Mouse (Mus musculus) cerebellum, postnatal 4 days (tissue): ENCODE measurements around the gene Shmt2.

Experiments used
- DNase-seq, 2 experiments: peaks; one replicate each; pipeline ENCODE4 v3.0.0; 2022; ENCODE audit warnings: low spot score in 2 of 2, mixed read lengths in 1 of 2

Gene Shmt2

DNA sequence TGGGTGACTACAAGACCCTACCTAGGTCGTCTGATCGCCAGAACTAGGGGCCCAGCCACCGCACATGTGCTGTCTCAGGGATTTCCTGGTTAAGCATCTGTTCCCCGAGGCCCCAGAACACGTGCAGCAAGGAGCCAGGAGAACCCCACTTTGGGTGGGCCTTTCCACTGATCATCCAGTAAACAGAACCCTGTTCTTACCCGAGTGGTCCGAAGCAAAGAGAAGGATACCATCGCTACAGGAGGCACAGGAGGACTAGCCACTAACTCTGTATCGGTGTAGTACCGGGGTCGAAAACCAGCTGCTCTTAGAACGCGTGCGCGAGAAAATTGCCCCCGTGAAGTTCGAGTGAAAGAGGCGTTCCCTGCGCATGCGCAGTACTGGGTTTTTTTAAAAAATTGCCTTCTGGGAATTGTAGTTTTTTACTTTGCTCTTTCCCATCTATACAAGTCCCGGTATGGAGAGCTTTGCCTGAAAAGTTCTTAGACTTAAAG lies at the start of gene Shmt2:
Gene Shmt2, minus strand, starts transcription at position 357 of the 494 bp plus-strand sequence.
- peak; percentile 64 to 85 for DNase-seq

DNA sequence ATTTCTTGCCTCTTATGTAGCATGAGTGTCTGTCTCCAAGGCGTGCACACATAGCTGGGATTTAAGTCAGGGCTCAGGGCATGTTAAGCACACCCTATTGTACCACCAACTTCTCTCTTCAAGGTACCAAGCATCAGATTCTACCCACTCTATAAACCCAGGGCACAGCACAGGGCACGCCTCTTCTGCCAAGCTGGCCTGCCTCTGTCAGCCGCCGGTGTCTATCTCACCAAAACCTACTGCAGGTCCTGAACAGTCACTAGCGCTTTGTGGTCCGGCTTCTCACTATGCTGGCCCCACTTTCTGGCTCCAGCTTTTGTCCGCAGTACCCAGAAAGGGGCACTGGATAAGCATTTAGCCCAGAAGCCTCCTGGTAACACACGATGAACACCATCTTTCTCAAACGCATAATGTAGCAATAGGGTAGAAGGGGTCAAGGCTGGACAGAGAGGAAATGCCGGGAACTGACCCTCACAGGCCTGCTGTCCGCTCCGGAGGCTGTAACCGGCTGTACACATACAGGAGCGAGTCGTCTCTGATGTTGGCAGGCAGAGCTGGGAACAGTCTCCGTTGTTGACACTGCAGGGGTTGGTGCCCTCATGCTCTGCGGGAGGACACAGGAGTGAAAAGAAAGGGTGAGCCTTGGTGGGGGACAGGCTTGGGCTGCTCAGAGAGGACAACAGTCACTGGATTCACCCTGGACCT lies 48.8 kb upstream of the Shmt2 start:
- no peak for DNase-seq

DNA sequence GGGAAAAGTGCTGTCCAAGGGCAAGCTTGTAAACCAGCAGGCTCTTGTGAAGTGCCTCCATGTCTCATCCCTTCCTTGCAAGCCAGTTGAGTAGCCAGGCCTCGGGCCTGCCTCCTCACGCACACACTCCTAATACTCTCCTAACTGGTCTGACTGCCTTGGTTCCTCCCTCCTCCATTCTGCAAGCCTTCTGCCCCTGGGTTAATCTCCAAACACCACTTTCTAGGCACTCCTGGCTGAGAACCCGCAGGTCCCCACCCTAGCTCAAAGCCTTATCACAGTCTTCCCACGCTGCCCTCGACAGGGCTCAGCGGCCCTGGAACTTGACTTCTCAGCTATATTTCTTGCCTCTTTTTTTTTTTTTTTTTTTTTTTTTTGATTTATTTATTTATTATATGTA lies 48.1 kb upstream of the Shmt2 start:
- DNase-seq: no peak

DNA sequence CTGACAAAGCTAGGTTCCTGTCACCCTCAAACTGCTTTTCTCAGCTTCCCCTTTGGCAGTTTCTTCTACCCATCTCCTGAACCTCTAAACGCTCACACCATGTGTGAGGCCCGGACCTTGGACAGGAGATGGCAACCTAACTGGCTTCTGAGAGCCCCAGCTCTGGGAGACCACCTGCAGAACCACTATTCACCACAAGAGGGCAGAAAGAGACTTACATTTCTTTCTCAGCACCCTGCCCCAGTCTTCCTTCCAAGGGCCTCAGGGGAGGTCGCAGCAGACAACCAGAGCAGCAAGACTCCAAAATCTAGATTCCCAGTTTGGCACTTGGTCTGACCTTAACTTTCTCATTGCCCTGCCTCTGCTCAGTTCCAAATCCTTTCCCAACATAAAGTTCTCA lies 47.2 kb upstream of the Shmt2 start:
- peak; percentile 62 to 86 for DNase-seq

DNA sequence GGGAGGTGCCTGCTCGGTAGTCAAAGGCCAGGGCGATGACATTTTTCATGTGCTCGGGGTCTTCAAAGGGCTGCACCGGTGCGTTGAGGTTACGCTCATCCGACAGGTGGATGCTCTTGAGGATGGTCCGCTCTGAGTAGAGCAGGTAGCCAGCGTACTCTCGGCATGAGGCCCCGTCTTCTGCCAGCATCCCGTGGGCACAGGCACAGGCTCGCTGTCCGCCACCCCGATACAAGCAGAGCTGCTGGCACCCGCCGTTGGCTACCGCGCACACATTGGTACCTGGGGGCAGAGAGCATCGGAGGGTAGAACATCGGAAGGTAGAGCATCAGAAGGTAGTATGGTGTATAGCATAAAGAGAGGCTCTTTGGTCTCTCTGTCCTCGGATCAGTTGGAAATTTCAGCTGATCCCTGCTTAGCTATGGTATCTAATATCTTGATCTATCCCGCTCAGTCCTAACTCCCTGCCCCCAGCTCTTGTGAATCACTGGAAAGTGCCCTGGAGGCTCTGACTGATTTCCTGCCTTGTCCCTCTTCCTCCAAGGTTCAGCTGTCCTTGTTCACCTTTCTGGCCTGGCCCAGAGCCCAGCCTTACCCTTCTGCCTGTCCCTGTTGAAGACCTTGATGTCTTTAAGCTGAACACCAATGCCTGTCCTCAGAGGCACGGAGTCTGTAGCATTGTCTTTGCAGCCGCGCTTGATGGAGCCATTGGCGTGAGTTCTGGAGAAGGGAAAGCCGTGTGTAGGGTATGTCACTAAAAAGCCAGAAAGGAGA lies 44.5 kb upstream of the Shmt2 start:
- DNase-seq: no peak

DNA sequence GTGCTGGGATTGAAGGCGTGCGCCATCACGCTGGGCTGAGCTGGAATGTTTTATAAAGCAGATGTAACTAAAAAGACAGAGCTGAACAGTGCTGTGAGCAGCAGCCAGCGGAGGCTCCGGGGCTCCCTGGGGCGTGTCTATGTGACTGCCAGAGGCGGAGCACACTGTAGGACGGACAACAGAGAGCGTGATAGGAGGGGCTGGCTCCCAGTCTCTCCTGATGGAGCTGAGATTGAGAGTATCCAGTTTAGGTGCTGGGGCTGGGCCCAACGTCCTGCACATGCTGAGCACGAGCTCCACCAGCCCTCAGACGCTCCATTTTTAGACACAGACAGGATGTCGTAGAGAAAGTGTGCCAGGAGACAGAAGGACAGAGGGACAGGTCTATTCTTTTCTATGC lies 42.1 kb upstream of the Shmt2 start:
- no peak for DNase-seq

DNA sequence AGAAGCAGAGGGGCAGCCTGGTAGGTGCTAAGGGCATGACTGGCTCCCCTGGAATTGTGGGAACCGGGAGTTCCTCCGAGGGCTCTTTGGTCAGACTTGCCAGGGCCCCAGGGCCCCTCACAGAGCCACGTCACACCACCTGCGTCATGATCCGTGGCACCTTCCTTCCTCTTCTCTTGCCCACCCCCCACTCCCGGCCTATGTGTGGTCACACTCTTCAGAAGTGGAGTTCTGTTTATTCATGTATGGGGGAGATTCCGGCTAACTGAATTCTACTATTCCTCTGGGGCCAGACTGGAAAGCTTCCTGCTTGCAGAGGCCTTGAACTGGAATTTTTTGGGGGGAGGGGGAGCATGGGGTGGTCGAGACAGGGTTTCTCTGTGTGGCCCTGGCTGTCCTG lies 41.6 kb upstream of the Shmt2 start:
- no peak for DNase-seq

DNA sequence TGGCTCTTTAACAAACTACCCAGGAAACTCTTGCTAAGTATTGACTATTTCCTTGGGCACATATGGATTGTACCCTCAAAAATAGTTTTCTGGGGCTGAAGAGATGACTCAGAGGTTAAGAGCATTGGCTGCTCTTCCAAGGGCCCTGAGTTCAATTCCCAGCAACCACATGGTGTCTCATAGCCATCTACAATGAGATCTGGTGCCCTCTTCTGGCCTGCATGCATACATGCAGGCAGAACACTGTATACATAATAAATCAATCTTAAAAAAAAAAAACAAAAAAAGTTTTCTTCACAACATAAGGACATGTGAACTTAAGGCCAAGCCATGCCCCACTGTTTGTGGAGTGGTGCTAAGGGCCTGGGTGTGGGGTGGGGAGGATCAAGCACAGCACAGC lies 38.9 kb upstream of the Shmt2 start:
- DNase-seq: no peak

DNA sequence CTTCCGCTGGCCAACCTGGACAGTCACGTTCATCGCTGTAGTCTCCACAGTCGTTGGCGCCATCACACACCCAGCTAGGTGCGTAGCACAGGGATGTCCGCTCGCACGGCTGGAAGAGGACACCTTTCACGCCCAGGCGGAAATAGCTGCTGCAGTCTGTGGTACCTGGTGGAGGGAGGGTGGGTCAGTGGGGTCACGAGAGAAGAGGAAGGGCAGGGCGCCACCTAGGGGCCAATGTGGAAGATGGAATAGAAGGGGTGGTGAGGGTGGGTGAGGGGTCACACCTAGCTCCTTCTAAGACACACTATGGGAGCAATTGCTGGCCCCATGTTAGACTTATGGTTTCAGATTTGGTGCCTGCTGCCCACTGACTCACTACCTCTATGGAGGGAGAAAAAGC lies 35.2 kb upstream of the Shmt2 start:
- DNase-seq: no peak

DNA sequence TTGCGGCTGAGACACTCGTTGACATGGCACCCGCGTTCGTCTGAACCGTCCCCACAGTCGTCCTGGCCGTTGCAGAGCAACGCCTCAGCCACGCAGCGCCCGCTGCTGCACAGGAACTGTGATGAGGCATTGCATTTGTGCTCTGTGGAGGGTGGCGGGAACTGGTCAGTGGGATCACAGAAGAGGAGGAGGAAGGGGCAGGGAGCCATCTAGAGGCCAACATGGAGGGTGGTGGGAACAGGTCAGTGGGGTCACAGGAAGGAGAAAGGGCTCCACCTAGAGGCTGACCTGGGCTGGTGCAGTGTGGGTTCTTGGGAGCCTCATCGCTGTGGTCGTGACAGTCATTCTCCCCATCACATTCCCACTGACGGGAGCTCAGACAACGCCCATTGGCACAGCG lies 33.5 kb upstream of the Shmt2 start:
- DNase-seq: peak in 1 of 2 experiments; percentile 70

DNA sequence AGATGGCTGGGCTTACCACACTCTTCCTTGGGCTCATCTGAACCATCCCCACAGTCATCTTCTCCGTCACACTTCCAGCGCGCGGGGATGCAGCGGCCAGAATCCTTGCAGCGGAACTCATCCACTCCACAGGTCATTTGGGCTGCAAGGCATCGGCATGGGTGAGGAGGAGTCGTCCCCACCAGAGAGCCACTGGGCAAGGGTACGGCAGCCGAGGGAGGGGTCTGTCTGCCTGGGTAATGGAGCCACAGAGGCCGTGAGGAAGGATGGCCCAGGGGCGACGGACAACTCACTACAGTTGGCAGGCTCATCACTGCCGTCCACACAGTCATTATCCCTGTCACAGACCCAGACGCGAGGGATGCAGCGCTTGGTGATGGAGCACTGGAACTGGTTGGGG lies 27.6 kb upstream of the Shmt2 start:
- no peak for DNase-seq

DNA sequence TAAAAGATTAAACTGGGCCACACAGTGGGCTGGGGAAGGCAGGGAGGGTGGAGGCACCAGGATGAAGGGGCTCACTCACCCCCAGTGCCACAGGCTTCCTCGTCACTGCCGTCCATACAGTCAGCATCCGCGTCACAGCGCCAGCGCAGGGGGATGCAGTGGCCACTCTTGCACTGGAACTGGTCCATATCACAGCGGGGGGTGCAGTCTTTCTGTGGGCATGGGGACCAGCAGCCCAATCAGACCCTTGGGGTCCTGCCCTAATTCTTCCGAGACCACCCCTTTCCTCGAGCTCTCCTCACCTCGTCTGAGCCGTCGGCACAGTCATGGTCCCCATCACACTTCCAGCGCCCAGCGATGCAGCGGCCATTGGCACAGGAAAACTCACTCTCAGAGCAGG lies 26.0 kb upstream of the Shmt2 start:
- DNase-seq: no peak

DNA sequence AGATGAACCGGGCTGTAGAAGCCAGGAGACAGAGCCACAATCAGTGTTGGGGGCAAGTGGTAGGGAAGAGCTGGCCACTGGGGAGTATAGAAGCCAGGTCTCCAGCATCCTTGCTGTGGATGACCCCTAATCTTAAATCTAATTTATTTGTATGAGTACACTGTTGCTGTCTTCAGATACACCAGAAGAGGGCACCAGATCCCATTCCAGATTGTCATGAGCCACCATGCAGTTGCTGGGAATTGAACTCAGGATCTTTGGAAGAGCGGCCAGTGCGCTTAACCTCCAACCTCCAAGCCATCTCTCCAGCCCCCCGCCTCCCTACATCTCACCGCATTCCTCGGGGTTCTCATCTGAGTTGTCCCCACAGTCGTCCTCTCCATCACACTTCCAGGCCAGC lies 24.3 kb upstream of the Shmt2 start:
- no peak for DNase-seq

DNA sequence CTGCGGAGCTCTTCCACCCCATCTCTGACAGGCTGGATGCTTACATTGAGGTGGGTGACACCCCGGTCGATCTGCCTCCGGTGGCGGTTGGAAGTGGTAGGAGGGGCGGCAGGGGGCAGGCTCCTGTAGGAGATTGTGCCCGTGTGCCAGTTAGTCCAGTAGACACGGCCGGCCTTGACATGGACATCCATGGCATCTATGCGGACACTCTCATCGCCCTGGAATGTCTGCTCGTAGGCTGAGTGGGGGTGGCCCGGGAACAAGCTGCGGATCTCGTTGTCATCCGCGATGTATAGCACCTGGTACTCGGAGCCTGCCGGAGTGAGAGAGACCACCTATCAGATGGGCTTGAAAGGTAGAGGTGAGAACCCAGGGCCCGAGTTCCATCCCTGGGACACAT lies 22.1 kb upstream of the Shmt2 start:
- no peak for DNase-seq

DNA sequence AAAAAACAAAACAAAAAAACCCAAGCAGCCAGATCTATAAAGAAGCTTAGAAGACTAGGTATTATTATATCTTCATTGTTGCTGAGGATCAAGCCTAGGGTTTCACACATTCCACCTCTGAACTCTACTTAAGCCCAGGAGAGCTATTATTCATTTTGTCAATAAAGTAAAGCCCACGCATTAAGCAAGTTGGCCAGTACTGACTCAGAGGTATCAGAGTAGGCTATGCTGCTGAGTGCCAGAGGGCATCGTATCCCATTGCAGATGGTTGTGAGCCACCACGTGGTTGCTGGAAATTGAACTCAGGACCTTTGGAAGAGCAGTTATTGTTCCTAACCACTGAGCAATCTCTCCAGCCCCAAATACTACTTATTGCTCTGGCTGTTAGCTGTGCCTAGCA lies 21.7 kb upstream of the Shmt2 start:
- no peak for DNase-seq

DNA sequence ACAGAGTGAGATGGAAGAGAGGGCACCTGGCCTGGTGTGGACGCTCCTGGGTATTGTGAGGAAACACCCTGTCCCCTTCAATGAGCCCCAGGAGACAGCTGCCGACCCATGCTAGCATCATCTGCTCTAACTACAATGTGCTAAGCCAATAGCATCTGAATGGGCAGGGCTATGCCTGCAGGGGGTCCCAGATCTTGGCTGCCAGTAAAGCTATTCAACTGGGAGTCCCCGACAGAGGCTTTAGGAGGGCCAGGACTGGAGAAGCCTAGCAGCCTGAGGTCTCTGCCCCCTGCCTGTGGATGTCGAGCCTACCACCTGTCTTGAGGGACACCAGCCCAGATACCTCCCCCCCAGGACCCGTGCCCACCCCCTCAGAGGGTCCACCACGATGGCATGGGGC lies 20.5 kb upstream of the Shmt2 start:
- DNase-seq: no peak

DNA sequence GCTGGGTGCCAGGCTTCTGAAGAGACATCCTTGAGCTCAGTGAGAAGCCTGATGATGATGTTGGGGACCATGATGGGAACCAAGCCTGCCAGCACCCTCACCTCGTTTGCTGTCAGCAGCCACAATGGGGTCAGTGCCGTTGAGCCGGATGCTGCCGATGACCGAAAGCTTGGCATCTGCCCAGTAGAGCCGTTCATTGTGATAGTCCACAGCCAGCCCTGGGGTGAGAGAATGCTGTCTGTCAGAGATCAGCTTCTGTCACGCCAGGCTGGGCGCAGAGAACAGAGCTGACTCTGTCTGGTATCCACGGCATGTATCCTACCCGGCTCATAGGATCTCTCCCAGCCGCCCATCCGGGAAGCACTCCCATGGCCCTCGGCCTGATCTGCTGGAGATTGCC lies 19.8 kb upstream of the Shmt2 start:
- DNase-seq: peak in 1 of 2 experiments; percentile 45

DNA sequence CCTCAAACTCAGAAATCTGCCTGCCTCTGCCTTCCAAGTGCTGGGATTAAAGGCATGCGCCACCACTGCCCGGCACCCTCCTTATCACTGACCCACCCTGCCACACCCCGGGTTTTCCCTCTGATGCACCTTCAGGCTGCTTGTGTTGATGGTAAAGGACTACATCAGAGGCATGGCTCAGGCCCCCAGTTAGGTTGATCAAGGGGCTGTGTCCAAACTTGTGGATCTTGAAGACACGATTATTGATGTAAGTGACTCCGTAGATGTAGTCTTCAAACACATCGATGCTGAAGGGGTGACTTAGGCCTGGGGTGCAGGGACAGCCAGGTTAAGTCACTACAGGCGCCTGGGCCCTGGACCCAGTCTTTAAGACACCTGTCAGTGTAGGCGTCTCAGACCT lies 19.3 kb upstream of the Shmt2 start:
- DNase-seq: no peak

DNA sequence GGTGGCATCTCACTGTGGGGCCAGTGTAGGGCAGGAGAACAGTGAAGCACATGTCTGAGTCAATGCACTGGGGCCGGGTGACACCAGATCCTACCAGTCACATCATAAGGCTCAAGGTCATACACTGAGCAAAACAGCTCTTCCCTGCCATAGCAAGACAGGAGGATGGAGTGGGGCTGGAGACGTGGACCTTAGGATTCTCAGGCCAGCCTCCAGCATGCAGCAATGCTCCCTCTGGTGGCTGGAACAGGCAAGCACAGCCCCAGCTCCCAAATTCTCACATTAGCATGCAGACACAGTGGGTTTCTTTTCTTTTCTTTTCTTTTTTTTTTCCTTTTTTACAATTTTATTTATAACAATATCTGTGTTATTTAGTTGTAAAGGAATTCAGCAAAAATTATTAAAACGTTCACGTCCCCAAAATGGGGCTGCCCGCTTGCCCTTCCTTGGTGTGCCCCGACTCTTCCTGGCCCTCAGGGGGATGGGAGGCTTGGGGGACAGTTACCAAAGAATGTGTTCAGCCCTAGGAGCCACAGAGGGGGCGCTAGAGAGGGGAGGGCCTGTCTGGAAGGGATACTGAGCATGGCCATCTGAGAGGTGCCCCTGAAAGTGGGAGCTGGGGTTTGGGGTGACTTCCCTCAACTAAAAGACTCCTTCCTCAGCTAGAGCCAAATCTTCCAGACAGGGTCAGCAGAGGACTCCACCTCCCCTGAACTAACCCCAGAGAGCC lies 15.8 kb upstream of the Shmt2 start:
- DNase-seq: peak; percentile 74 to 91

DNA sequence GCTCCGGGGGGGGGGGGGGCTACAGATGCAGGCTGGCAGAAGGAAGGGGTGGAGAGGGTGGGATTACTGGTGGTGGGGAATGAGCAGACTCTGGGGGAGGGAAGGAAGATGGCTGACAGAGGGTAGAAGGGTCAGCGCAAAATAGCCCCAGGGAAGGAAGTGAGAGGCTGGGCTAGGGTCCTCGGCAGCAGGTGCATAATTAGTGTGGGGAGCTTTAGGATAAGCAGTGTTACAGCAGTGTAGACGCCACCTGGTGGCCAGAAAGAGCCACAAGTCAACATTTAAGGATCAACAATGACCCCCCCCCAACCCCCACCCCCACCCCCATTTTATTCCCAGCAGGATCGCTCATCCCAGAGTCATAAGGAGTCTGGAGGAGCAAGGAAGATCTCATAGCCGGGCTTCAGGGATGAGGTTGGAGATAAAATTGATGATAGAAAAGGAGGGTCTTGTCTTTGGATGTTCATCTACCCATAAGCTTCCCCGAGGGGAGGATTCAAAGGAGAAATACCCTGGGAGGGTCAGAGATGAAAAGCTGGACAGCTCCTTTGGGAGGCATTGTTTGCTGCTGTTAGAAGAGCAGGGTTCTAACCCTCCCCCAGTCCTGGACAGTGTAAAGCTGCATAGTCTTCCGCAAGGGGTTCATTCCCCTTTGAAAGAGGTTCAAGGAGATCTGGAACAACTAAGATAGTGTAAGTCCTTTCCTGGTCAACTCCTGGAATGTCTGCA lies 14.5 kb upstream of the Shmt2 start:
- peak in 1 of 2 experiments; percentile 56 for DNase-seq

DNA sequence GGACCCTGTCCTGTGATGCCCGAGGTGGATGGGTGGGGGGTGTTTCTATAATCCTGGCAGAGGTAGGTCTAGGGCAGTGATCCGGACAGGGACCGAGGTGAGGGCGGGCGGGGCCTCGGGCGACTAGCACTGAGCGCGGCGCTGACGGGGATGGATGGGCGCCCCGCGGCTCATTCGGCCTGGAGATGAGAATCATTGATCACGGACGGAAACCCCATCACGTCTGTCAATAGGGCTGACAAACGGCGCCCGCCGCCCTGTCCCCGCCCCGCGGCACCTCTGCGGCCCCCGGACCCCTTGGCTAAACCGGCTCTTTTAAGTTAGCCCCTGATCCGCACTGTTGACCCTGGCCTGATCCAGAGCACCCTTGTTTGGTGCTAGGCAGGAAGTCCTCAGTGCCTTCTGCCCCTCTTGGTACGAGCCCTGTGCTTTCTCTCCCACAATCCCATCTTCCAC lies 12.7 kb upstream of the Shmt2 start:
- DNase-seq: no peak
